Mouse (Mus musculus) midbrain, embryonic 12.5 days (tissue): ENCODE data around the gene Mmp15. TPM values are rescaled to one million over a fixed set of nuclear protein-coding genes. Genes with fewer than 3 reads are reported as not detected.

Experiments
- ATAC-seq: fragments of 200-750 bp; cut with Nextera tagmentation; 2 replicates; pipeline ENCODE4 v1.8.0; 2017; ENCODE audit warnings: low read depth, moderate TSS enrichment, moderate library complexity; ENCODE audit not compliant: low FRiP score
- H3K27ac ChIP-seq: fragments of 300-500 bp; sonication (generic); replicated peaks from 2 replicates; pipeline ENCODE4 v1.5.1; 2016; ENCODE audit warnings: mild to moderate bottlenecking
- H3K27me3 ChIP-seq: fragments of 300-500 bp; sonication (generic); 2 replicates; pipeline ENCODE4 v1.6.1; 2016; ENCODE audit warnings: mild to moderate bottlenecking
- H3K36me3 ChIP-seq: fragments of 300-500 bp; sonication (generic); 2 replicates; pipeline ENCODE4 v1.6.1; 2016
- H3K4me1 ChIP-seq: fragments of 300-500 bp; sonication (generic); 2 replicates; pipeline ENCODE4 v1.6.1; 2016
- H3K4me2 ChIP-seq: fragments of 300-500 bp; sonication (generic); replicated peaks from 2 replicates; pipeline ENCODE4 v1.6.1; 2016; ENCODE audit warnings: mild to moderate bottlenecking, moderate library complexity
- H3K4me3 ChIP-seq: fragments of 300-500 bp; sonication (generic); 2 replicates; pipeline ENCODE4 v1.5.1; 2016; ENCODE audit warnings: mild to moderate bottlenecking
- H3K9ac ChIP-seq: fragments of 300-500 bp; sonication (generic); replicated peaks from 2 replicates; pipeline ENCODE4 v1.6.1; 2016; ENCODE audit warnings: mild to moderate bottlenecking, moderate library complexity
- H3K9me3 ChIP-seq: fragments of 300-500 bp; sonication (generic); 2 replicates; pipeline ENCODE4 v1.6.1; 2016; ENCODE audit warnings: mild to moderate bottlenecking
- WGBS: fragments of 180-500 bp; shearing (Covaris S2); methylation state at CpG from one replicate; pipeline ENCODE4 v1.1.7; 2016; 5-methylcytosine and 5-hydroxymethylcytosine counted together
- polyA plus RNA-seq: library from polyadenylated mRNA; unstranded; fragments of >200 nt; fragmentation: Nextera tagmentation; extraction: Ambion mirVana; gene quantifications from 2 replicates; pipeline ENCODE4 v1.2.1, GENCODE M21; 2016

Gene Mmp15
- polyA plus RNA-seq, 1 experiment from 2014 or later, result 23.5 TPM

GRCm38 (mm10) chr8:95386037-95386436 lies 34.0 kb downstream of the Mmp15 start:
- Histone ChIP-seq H3K9me3 (0 out of 2 replicates have a peak, but pooled peaks cover 4% of the 10 kb centered on the region), H3K4me3 (no peak overlapping the region), H3K4me1 (no peaks in the 10 kb centered on the region), H3K27me3 (no peaks in the 10 kb centered on the region; the same call in 1 of the 2 replicates), H3K36me3 (no peaks in the 10 kb centered on the region), H3K4me2 (no peak overlapping the region), H3K27ac (no peak overlapping the region), H3K9ac (no peak overlapping the region)
- 75% methylated on average over 5 of the region's 5 CpGs for WGBS
- ATAC-seq, result no peak

GRCm38 (mm10) chr8:95387221-95387620 lies 35.2 kb downstream of the Mmp15 start:
- Histone ChIP-seq H3K4me3 (no peak overlapping the region), H3K4me2 (no peak overlapping the region), H3K27ac (no peak overlapping the region), H3K9ac (no peak overlapping the region), H3K36me3 (no peaks in the 10 kb centered on the region), H3K27me3 (no peaks in the 10 kb centered on the region), H3K9me3 (0 out of 2 replicates have a peak, but pooled peaks cover 4% of the 10 kb centered on the region), H3K4me1 (no peaks in the 10 kb centered on the region)
- WGBS, result 93% methylated on average over 10 of the region's 10 CpGs
- ATAC-seq, result no peak

GRCm38 (mm10) chr8:95387936-95388335 lies 35.9 kb downstream of the Mmp15 start:
- 78% methylated on average over 7 of the region's 7 CpGs for WGBS

GRCm38 (mm10) chr8:95390312-95390711 lies 38.2 kb downstream of the Mmp15 start:
- no peak overlapping the region for H3K4me2 ChIP-seq
- no peaks in the 10 kb centered on the region for H3K27me3 ChIP-seq
- H3K4me3 ChIP-seq, result no peak overlapping the region
- H3K9me3 ChIP-seq, result 0 out of 2 replicates have a peak, but pooled peaks cover 2% of the 10 kb centered on the region
- H3K27ac ChIP-seq, result no peak overlapping the region
- whole genome bisulfite sequencing, result 81% methylated on average over 4 of the region's 4 CpGs
- H3K4me1 ChIP-seq, result peaks cover 2% of the 10 kb centered on the region; the same call in 1 of the 2 replicates
- no peaks in the 10 kb centered on the region for H3K36me3 ChIP-seq
- H3K9ac ChIP-seq, result no peak overlapping the region
- ATAC-seq, result no peak

More at GRCm38 (mm10) chr8:95387936-95388335, 35.9 kb downstream of the Mmp15 start:
- H3K27ac ChIP-seq, result no peak overlapping the region
- no peak overlapping the region for H3K4me3 ChIP-seq
- no peaks in the 10 kb centered on the region for H3K4me1 ChIP-seq
- H3K9me3 ChIP-seq, result 0 out of 2 replicates have a peak, but pooled peaks cover 4% of the 10 kb centered on the region
- H3K27me3 ChIP-seq, result no peaks in the 10 kb centered on the region
- no peak overlapping the region for H3K4me2 ChIP-seq
- H3K36me3 ChIP-seq, result no peaks in the 10 kb centered on the region
- no peak overlapping the region for H3K9ac ChIP-seq
- no peak for ATAC-seq

GRCm38 (mm10) chr8:95391101-95391500 lies 39.0 kb downstream of the Mmp15 start:
- H3K4me2 ChIP-seq, result no peak overlapping the region
- peaks cover 7% of the 10 kb centered on the region; the same call in 1 of the 2 replicates for H3K4me1 ChIP-seq
- no peak for ATAC-seq
- no peak overlapping the region for H3K27ac ChIP-seq
- H3K36me3 ChIP-seq, result no peaks in the 10 kb centered on the region
- 85% methylated on average over 7 of the region's 7 CpGs for WGBS
- H3K9me3 ChIP-seq, result no peaks in the 10 kb centered on the region
- no peak overlapping the region for H3K4me3 ChIP-seq
- H3K9ac ChIP-seq, result no peak overlapping the region
- H3K27me3 ChIP-seq, result no peaks in the 10 kb centered on the region

GRCm38 (mm10) chr8:95392604-95393003 lies 40.5 kb downstream of the Mmp15 start:
- Histone ChIP-seq H3K27me3 (no peaks in the 10 kb centered on the region), H3K4me3 (no peak overlapping the region), H3K4me2 (no peak overlapping the region), H3K9me3 (no peaks in the 10 kb centered on the region), H3K9ac (no peak overlapping the region), H3K27ac (no peak overlapping the region), H3K4me1 (peaks cover 15% of the 10 kb centered on the region; the same call in 1 of the 2 replicates), H3K36me3 (no peaks in the 10 kb centered on the region)
- 82% methylated on average over 5 of the region's 5 CpGs for WGBS
- no peak for ATAC-seq

- Histone ChIP-seq H3K4me3 (no peak overlapping the region), H3K9ac (no peak overlapping the region), H3K4me2 (no peak overlapping the region), H3K4me1 (peaks cover 15% of the 10 kb centered on the region; the same call in 1 of the 2 replicates), H3K27me3 (no peaks in the 10 kb centered on the region), H3K36me3 (no peaks in the 10 kb centered on the region), H3K27ac (no peak overlapping the region), H3K9me3 (no peaks in the 10 kb centered on the region)
- WGBS, result 44% methylated on average over 7 of the region's 8 CpGs
- ATAC-seq, result no peak
Observed at GRCm38 (mm10) chr8:95395186-95395918, 43.3 kb downstream of the Mmp15 start.

GRCm38 (mm10) chr8:95396752-95397151 lies 44.7 kb downstream of the Mmp15 start:
- Histone ChIP-seq H3K4me2 (no peak overlapping the region), H3K27ac (no peak overlapping the region), H3K9me3 (no peaks in the 10 kb centered on the region), H3K9ac (no peak overlapping the region), H3K4me1 (peaks cover 15% of the 10 kb centered on the region; the same call in 1 of the 2 replicates), H3K4me3 (no peak overlapping the region), H3K36me3 (no peaks in the 10 kb centered on the region), H3K27me3 (no peaks in the 10 kb centered on the region)
- 70% methylated on average over 11 of the region's 11 CpGs for WGBS
- no peak for ATAC-seq

GRCm38 (mm10) chr8:95397201-95397600 lies 45.1 kb downstream of the Mmp15 start:
- no peak overlapping the region for H3K4me3 ChIP-seq
- no peak overlapping the region for H3K4me2 ChIP-seq
- H3K36me3 ChIP-seq, result no peaks in the 10 kb centered on the region
- peaks cover 15% of the 10 kb centered on the region; the same call in 1 of the 2 replicates for H3K4me1 ChIP-seq
- ATAC-seq, result no peak
- H3K9ac ChIP-seq, result no peak overlapping the region
- 43% methylated on average over 5 of the region's 5 CpGs for WGBS
- no peaks in the 10 kb centered on the region for H3K9me3 ChIP-seq
- no peak overlapping the region; the same call in 1 of the 2 replicates for H3K27ac ChIP-seq
- no peaks in the 10 kb centered on the region for H3K27me3 ChIP-seq

- no peaks in the 10 kb centered on the region for H3K36me3 ChIP-seq
- H3K27ac ChIP-seq, result no peak overlapping the region
- H3K4me2 ChIP-seq, result no peak overlapping the region
- no peak overlapping the region for H3K9ac ChIP-seq
- no peaks in the 10 kb centered on the region for H3K9me3 ChIP-seq
- no peak overlapping the region for H3K4me3 ChIP-seq
- H3K27me3 ChIP-seq, result no peaks in the 10 kb centered on the region
- ATAC-seq, result no peak
- peaks cover 15% of the 10 kb centered on the region; the same call in 1 of the 2 replicates for H3K4me1 ChIP-seq
- 86% methylated on average over 5 of the region's 9 CpGs for WGBS
Observed at GRCm38 (mm10) chr8:95399131-95399530, 47.1 kb downstream of the Mmp15 start.

- Histone ChIP-seq H3K27me3 (no peaks in the 10 kb centered on the region), H3K27ac (no peak overlapping the region), H3K4me3 (no peak overlapping the region), H3K4me2 (no peak overlapping the region), H3K4me1 (peaks cover 9% of the 10 kb centered on the region; the same call in 1 of the 2 replicates), H3K36me3 (no peaks in the 10 kb centered on the region), H3K9me3 (no peaks in the 10 kb centered on the region), H3K9ac (no peak overlapping the region)
- 82% methylated on average over 7 of the region's 7 CpGs for WGBS
- no peak for ATAC-seq
Observed at GRCm38 (mm10) chr8:95401091-95401490, 49.0 kb downstream of the Mmp15 start.

GRCm38 (mm10) chr8:95409518-95409917 lies 57.5 kb downstream of the Mmp15 start:
- Histone ChIP-seq H3K36me3 (no peaks in the 10 kb centered on the region), H3K27ac (no peak overlapping the region), H3K4me3 (no peak overlapping the region), H3K4me1 (peaks cover 3% of the 10 kb centered on the region; the same call in 1 of the 2 replicates), H3K4me2 (no peak overlapping the region), H3K9me3 (no peaks in the 10 kb centered on the region), H3K9ac (no peak overlapping the region), H3K27me3 (no peaks in the 10 kb centered on the region)
- no peak for ATAC-seq
- WGBS, result 83% methylated on average over 5 of the region's 5 CpGs
